Mouse (Mus musculus): ENCODE results near the gene Hnf1a.

The Hnf1a gene

DNA sequence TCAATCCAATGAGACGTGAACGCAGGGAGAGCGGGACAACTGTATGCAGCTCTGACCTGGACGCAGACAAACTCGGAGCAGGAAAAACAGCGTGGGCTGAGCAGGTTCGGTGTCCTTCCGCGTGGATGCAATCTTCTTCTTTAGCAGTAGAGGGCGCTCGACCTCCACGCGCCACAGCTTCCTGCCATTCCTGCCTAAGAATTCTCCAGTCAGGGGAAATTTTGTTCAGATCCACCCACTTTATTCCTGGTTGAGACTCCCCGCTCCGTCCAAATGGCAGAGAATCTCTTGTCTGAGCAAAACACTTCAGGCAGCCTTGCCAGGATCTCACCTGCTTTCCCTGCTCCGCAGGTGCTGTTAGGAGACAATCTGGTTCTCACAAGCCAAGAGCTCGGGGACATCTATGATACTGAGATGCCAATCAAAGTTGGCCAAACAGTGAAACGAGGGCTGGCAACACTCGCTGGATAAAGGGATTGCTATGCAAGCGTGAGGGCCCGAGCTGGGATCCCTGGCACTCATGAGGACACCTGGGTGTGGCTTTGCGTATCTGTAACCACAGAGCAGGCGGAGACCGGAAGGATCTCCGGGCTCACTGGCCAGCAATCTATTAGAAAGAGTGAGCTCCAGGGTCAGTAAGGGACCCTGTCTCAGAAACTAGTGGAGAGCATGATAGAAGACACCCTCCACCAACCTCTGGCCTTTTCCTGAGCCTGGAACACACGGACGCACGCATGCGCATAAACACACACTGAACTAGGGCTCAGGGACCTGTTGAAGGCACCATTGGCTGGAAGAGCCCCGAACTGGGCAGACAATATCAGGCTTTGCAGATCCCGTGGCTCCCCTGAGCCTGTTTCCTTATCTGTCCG lies 8.6 kb upstream of the Hnf1a start:
- DNase-seq (ENCODE audit: low spot score): peak; percentile 88

DNA sequence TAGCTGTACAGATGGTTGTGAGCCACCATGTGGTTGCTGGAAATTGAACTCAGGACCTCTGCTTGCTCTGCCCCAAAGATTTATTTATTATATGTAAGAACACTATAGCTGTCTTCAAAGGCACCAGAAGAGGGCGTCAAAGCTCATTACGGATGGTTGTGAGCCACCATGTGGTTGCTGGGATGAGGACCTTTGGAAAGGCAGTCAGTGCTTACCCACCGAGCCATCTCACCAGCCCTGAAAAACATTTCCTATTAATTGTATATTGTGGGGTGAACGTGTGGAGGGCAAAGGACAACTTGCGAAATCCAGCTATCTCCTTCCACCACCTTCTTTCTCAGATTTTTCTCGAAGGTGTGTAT lies 8.0 kb upstream of the Hnf1a start:
- peak; percentile 88 for DNase-seq (ENCODE audit: low spot score)

DNA sequence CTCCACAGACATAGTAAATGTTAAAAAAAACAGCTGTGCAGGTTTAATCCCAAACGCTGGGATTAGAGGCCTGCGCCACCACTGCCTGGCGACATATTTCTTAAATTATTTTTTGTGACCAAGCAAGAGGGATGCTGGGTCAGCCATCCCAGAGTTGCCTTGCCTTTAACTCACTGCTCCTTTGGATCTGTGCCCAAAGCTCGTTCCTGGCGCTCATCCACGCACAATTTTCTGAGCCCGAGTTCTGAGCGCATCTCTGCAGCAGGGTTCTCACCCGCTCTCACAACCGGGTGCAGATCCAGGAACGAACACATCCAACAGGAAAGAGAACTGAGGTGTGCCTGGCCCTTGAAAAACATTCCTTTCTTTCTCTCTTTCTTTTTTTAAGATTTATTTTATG lies 7.6 kb upstream of the Hnf1a start:
- no peak for DNase-seq (ENCODE audit: low spot score)

DNA sequence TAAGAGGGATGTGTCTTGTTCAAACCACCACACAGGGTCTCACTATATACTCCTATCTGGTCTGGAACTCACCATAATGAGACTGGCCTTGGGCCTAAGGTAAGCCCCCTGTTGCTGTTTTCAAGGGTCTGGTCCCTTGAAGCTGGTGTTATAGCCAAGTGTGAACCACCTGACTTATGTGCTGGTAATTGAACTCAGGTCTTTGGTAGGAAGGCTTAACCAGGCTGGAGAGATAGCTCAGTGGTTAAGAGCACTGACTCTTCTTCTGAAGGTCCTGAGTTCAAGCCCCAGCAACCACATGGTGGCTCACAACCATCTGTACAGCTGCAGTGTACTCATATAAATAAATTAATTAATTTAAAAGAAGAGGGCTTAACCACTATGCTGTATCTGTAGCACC lies 6.0 kb upstream of the Hnf1a start:
- DNase-seq (ENCODE audit: low spot score): no peak

DNA sequence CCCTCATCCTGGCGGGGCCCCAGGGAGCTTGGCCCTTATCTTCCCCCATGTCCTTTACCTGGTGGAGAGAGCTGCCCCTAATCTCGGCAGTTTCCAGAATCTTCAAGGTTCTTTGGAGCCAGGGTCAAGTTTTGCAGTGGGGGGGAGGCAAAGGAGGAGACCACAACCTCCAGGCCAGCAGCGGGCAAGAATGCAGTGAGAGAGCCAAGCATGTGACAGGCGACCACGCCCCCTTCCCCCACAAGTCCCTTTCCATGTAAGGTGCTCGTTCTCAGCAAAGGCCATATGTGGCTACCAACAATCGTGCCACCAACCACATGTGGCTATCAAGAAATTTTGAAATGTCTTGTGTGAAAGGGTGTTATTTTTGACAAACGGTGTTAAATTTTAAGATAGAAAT lies 2.2 kb upstream of the Hnf1a start:
- no peak for DNase-seq (ENCODE audit: low spot score)

DNA sequence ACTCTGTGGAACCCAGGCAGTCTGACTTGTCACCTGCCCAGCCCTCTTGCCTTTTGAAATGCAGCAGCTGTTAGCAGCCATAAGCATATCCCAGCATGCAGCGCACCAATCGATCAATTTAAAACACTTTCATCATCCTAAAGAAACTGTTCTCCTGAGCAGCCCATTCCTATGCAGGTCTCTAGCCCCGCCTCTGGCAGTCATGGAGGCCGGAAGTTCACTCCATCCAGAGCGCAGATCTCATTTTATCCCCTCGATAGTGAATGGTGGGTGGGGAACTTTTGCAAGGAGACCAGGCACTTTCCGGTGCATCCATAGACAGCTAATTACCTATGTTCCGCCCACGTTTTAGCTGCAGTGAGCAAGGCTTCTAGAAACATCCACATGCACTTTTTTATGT lies 1.3 kb upstream of the Hnf1a start:
- no peak for DNase-seq (ENCODE audit: low spot score)

DNA sequence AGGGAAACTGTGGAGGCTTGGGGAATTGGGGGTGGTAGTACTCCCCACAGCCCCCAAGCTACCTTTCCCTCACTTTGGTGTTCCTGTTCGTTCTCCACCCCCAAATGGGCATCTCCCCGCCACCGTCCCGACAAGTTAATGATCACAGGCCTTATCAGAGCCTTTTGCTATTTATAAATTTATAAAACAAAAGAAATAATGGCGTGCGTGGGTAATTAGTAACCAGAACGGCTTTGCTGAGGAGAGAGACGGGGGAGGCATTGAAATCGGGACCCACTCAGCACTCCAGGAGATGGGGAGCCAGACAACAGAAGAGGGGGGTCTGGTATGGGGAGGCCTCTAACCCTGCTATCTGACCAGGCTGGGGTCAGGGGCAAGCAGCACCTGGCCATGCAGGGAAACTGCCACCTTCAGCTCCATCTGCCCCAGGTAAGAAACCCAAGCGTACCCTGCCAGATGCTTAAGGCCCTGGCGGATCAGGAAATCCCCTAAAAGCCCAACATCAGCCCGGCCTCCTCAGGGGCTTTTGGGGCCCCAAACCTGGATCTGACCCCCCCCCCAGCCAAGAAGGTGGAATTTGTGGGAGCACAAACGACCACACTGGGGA lies 1.2 kb downstream of the Hnf1a start:
- DNase-seq (ENCODE audit: low spot score): no peak

DNA sequence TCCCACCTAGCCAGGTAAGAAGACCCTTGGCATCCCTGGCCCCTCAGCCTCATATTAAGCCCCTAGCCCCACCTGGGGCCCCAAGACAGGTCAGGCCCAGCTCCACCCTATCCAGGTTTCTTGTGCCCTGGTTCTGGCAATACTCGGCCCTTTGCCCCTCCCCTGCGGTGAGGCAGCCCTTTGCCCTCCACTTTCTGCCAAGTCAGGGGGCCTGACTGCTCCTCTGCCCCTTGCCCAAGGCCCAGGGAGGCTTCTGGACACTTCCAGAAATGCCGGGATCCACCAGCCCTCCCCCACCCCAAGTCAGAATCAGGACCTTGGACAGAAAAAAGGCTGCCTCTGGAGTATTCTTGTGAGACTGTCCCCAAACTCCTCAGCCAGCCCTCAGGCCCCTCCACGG lies 1.8 kb downstream of the Hnf1a start:
- DNase-seq (ENCODE audit: low spot score): no peak

DNA sequence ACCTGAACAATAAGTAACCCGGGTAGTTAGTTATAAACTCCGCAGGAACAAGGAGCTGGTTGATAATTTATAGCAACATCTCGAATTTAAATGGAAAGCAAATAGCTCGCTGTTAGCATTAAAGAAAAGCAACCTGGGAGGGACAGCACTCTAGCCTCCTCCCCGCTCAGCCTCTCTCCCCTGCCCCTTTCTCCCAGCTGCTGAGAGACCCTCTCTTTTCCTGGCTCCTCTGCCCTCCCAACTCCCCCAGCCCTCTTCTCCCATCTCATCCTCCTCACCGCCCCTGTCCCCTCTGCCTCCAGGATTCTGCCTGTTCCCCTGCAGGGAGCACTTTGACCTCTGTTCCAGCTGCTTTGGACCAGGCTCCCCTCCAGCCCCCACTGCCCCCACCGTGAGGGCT lies 2.2 kb downstream of the Hnf1a start:
- no peak for DNase-seq (ENCODE audit: low spot score)

DNA sequence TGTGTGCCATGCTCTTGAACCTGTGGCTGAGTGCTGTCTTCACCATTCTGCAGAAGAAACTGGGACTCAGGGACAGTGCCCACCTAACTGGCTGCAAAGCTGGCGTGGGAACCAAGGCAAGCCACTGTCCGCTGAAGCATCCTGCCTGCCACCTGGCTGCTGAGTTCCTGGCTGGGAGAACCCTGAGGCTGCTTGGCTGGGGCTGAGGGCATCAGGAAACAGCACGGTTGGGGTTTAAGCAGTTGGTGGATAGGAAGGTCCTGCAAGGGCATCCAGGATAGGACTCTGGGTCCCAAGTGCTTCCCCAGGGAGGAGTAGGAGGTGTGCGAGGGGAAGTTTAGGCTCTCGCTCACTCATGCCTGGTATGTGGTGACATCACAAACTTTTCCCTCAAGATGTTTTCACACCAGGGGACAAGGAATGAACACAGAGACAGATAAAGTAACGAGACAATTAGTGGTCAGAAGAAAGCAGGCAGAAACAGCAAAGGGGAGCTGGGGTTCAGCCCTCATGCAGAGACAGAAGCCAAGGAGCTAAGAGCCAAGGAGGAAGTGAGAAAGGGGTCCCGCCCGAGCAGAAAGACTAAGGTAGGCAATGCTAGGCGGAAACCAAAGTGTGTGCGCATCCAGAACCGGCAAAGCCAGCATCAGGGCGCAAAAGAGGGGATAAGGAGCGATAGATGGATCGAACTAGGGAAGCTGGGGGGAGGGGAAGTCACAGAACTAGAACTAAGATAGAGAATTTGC lies 3.2 kb downstream of the Hnf1a start:
- DNase-seq (ENCODE audit: low spot score): no peak

DNA sequence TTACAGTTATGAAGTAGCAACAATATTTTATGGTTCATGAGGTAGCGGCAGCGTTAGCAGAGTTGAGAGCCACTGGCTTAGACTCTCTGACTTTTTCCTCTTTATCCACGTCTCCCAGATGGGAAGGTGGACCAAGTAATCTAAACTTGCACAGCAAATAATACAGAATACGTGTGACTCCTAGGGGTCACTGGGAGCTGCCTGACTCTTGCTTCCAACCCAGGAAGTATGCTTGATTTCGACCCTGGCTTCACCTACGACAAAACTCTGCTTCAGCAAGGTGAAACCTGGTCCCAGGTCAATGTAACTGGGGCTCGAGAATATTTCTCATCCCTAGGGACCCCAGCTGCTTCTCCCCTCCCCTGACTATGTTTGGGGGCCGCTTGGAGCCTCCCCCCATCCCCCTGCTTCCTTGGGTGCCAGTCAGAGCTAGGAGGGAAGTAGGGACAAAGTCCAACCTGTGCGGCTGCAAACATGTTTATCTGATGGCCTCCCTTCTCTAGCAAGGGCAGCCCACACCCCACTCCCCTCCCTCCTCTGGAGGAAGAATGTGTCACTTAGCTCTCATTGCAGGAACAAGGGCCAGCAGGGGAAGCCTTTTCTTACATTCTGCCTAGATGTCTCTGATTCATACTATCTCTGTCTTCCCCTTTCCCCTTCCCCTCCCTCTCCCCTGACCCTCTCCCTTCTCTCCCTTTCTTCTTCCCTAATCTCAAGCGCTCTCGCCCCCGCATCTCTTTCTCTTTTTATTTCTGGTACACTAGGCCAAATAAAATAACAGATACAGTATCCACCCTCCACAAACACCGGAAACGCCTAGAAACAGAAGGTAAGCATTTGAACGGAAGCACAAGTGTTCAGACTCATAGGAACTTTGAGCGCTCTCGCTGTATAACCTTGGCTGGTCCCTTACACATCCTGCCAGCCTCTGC lies 5.7 kb downstream of the Hnf1a start:
- DNase-seq (ENCODE audit: low spot score): no peak

DNA sequence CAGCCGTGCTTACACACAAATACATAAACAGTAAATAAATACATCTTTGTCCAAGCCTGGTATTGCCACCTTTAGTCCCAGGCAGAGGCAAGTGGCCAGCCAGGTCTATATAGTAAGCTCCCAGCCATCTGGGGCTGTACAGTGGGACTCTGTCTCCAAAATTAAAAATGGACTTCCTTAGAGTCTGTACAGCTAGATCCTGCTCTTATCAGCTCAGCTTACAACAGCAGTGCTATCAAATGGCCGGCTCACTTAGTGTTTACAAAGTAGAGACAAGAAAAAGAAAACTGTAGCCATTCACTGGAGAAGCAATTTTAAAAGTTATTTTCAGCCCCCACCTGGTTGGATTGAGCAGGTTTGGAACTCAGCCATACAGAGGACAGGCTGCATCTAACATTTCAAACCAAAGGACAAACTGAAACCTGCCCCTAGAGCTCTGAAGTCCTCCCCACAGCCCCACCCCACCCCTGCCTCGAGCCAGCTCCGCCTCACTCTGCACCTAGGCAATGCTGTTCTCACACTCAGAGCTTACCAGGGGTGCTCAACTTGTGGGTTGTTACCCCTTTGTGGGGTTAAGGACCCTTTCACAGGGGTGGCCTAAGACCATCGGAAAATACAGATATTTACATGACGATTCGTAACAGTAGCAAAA lies 6.5 kb downstream of the Hnf1a start:
- DNase-seq (ENCODE audit: low spot score): no peak

DNA sequence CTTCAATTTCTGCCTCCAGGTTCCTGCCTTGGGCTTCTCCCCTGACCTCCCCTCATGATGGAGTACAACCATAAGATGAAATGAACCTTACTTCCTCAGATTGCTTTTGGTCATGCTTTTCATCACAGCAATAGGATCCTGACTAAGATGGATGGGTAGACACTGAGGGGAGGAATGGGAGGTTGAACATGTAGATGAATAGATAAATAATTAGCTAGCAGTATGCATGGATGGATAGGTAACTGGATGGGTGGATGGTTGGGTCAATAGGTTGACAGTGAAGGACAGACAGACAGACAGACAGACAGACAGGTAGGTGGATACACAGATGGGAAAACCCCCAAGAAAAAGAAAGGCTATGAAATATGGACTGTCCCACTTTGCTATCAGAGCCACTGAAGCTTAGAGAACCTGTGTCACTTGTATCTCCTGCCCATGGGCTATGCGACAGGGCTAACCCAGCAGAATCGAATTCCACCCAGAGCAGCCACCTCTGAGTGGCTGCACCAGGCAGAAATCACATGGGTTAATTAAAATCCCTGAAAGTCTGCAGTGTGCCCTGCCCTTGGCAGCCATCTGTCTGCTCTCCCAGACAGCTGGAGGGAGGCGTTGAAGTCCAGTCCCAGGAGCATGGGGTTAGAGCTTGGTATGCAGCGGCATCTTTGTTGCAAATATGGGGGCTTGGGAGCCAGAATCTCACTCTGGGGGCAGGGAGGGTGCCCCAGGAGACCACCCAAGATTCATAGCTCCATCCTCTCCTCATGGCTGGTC lies 9.1 kb downstream of the Hnf1a start:
- no peak for DNase-seq (ENCODE audit: low spot score)

DNA sequence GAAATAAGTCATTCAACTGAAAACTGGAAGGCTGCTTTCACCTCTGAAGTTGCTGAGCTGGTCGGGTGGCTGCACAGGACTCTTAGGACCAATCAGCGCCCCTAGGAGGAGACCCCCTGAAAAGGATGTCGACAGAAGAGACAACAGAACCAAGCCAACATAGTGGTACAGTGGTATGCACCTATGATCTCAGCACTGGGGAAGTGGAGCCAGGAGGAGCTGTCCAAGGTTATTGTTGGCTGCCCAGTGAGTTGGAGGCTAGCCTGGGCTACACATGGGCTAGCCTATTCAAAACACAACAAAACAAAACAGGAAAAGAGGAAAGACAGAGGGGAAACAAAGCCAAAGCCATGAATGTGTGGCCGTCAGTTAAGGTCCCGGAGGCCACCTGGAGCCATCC lies 12.8 kb downstream of the Hnf1a start:
- no peak for DNase-seq (ENCODE audit: low spot score)

DNA sequence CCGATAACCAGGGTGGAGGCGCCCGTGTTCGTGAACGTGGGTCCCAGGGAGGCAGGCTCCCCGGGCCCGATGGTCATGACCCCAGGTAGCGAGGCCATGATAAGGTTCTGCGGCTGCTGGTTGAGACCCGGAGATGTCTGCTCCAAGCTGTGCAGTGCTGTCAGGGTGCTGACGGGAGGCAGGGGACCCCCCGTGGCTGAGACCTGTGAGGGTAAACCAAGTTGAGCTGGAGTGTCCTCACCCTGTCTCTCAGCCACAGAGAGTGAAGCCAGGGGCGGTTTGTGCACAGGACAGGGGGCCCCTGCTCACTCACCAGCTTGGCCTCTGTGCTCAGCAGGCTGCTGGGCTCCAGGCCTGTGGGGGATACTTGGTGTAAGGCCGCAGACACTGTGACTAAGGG lies 17.6 kb downstream of the Hnf1a start:
- no peak for DNase-seq (ENCODE audit: low spot score)

DNA sequence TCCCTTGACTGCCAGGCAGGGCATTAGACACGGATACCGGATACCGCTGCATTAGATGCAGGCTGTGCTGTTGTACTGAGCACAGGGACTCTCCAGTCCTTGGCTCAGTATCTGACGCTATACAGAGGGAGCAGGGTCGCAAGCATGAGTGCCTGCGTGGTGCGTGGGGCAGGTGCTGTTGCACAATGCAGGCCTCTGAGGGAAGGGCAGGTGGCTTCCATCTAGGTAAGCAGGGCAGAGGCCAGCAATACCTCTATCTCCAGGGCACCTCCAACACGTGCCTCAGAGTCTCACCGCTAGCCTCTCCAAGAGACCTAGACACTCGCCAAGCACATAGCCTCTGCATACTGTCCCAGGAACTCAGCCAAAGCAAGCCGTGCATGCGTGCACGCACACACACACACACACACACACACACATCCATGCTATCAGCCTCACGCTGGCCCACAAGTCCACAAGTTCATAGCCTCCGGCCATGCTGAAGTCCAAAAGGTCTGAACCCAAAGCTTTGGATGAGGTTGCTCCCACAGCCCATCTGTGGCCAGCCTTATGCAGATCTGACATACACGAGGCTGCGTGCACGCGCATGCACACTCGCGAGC lies 19.5 kb downstream of the Hnf1a start:
- no peak for DNase-seq (ENCODE audit: low spot score)

DNA sequence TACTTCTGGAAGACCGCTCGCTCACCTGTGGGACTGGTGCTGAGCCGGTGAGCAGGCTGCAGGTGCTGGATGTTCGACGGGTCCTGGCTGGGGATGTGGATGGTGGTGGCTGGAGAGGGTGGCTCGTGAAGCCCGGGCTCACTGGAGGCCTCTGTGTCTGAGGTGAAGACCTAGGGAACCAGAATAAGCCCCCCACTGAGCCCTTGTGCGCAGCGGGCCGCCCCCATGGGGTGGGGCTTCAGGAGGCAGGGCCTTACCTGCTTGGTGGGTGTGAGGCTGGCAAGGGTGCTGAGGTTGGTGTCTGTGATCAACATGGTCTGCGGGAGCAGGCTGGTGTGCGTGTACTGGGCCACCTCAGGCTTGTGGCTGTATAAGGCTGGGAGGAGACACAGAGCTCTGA lies 20.2 kb downstream of the Hnf1a start:
- DNase-seq (ENCODE audit: low spot score): no peak

DNA sequence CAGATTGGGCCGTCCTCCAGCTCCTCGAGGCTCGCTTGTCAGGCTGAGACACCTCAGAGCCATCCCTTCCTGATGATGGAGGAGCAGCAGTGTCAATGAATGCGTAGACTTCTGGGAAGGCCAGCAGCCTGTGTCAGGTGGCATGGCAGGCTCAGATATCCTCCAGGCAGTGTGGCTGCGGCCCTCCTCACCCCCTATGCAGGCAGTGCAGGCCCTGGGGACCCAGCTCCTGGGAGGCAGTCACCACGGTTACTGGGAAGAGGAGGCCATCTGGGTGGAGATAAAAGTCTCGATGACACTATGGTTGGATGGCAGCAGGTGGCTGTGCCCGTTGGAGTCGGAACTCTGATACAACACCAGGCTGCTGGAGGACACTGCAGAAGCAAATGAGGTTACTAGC lies 21.1 kb downstream of the Hnf1a start:
- no peak for DNase-seq (ENCODE audit: low spot score)

DNA sequence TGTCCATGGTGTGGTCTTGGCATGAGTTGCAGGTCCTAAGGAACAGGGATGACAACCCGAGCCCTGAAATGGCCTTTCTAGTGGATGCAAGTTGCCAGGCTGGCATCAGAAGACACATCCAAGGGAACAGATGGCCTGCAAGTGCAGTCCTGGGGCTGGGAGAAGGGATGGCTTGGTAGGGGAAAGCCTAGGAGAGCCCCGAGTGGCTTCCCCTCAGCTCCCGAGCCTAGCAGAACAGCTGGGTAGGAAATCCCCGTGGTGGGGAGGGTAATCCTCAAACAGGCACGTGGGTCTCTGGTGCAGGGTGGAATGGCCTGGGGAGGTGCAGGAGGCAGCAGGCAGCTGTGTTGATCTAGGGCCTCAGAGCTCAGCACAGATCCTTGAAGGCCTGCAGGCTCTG lies 21.6 kb downstream of the Hnf1a start:
- DNase-seq (ENCODE audit: low spot score): no peak

DNA sequence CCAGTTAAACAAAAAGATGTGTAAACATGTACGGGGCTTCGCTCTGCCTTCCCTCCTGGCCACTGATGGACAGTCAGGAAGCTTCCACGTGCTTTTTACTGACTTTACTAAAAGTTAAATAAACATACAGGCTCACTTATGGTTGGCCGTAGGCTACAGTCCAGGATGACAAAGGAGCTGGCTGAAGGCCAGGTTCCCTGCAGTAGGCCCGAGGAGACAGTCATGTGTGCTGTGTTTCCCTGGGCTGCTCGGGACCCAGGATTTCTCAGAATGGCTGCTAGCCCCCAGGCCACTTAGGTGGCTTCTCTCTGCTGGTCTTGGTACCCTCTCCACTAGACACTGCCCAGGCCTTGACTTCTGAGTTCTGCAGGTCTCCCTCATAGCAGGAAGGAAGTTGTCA lies 22.0 kb downstream of the Hnf1a start:
- DNase-seq (ENCODE audit: low spot score): no peak

Measured in embryo, embryonic 10 days (tissue).